Mouse (Mus musculus) forebrain, embryonic 14.5 days (tissue): ENCODE results near the gene Kazn. TPM values are rescaled to one million over a fixed set of nuclear protein-coding genes. Genes with fewer than 3 reads are reported as not detected.

Source experiments
- ATAC-seq: fragments of 200-750 bp; cut with Nextera tagmentation; 2 replicates; pipeline ENCODE4 v1.8.0; 2017; ENCODE audit warnings: mild to moderate bottlenecking, moderate library complexity
- DNase-seq: peaks from one replicate; pipeline ENCODE4 v3.0.0-alpha.2; 2015; ENCODE audit warnings: low spot score
- H3K27ac ChIP-seq: fragments of 300-500 bp; sonication (generic); 2 replicates; pipeline ENCODE4 v1.5.1; 2014; ENCODE audit warnings: low read depth, mild to moderate bottlenecking, control low read depth, low read length, moderate library complexity
- H3K27me3 ChIP-seq: fragments of 300-500 bp; sonication (generic); replicated peaks from 2 replicates; pipeline ENCODE4 v1.6.1; 2014; ENCODE audit warnings: low read length, control low read depth, mixed read lengths; ENCODE audit not compliant: control insufficient read depth, insufficient read depth
- H3K36me3 ChIP-seq: fragments of 300-500 bp; sonication (generic); 2 replicates; pipeline ENCODE4 v1.6.1; 2014; ENCODE audit warnings: low read length, control low read depth; ENCODE audit not compliant: control insufficient read depth, insufficient read depth
- H3K4me1 ChIP-seq: fragments of 300-500 bp; sonication (generic); 2 replicates; pipeline ENCODE4 v1.6.1; 2014; ENCODE audit warnings: antibody characterized with exemption, low read length, control low read depth; ENCODE audit not compliant: control insufficient read depth, insufficient read depth
- H3K4me2 ChIP-seq: fragments of 300-500 bp; sonication (generic); 2 replicates; pipeline ENCODE4 v1.6.1; 2014; ENCODE audit warnings: mild to moderate bottlenecking, control low read depth, low read length
- H3K4me3 ChIP-seq: fragments of 300-500 bp; sonication (generic); 2 replicates; pipeline ENCODE4 v1.5.1; 2014; ENCODE audit warnings: low read depth, low read length, control low read depth
- H3K9ac ChIP-seq: fragments of 300-500 bp; sonication (generic); 2 replicates; pipeline ENCODE4 v1.6.1; 2014; ENCODE audit warnings: mild to moderate bottlenecking, low read length, control low read depth, moderate library complexity
- H3K9me3 ChIP-seq: fragments of 300-500 bp; sonication (generic); replicated peaks from 2 replicates; pipeline ENCODE4 v1.6.1; 2016; ENCODE audit warnings: low read length, control low read depth, mixed read lengths; ENCODE audit not compliant: control insufficient read depth
- WGBS: fragments of 180-500 bp; shearing (Covaris S2); extraction: QIAGEN DNeasy Blood & Tissue Kit; methylation state at CpG from one replicate; pipeline ENCODE4 v1.1.7; 2014; 5-methylcytosine and 5-hydroxymethylcytosine counted together
- polyA plus RNA-seq: library from polyadenylated mRNA; unstranded; fragments of >200 nt; fragmentation: Nextera tagmentation; extraction: Ambion mirVana; gene quantifications from 2 replicates; pipeline ENCODE4 v1.2.1, GENCODE M21; 2014

The Kazn gene
- polyA plus RNA-seq, 1 experiment from 2014 or later = 11.5 TPM

DNA sequence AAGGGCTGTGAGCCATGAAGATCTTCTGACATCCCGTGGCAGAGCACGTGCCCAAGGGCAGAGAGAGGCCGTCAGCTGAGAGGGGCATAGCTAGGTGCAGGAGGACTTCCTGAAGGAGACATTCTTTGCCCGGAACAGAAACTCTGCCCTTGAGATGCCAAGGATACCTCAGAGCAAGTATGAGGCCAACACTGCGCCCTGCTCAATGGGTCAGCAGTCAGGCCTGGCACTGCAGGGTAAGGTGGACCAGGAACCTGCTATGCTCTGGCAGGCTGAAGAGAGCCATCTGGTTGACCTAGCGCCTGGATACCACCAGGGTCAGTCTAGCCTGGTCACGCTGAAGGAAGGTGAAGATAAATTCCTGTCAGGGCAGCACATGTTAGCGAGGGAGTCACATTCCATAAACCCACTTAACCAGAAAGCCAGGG lies 46.0 kb downstream of the Kazn start:
- Histone ChIP-seq H3K36me3 (no peaks in the 10 kb centered on the region), H3K4me1 (0 out of 2 replicates have a peak, but pooled peaks cover 3% of the 10 kb centered on the region), H3K4me3 (no peak overlapping the region), H3K9ac (no peak overlapping the region), H3K27ac (no peak overlapping the region), H3K4me2 (no peak overlapping the region), H3K27me3 (no peaks in the 10 kb centered on the region), H3K9me3 (no peaks in the 10 kb centered on the region)
- DNase-seq = no peak
- ATAC-seq = no peak
- 92% methylated on average over 8 of the region's 8 CpGs for WGBS

DNA sequence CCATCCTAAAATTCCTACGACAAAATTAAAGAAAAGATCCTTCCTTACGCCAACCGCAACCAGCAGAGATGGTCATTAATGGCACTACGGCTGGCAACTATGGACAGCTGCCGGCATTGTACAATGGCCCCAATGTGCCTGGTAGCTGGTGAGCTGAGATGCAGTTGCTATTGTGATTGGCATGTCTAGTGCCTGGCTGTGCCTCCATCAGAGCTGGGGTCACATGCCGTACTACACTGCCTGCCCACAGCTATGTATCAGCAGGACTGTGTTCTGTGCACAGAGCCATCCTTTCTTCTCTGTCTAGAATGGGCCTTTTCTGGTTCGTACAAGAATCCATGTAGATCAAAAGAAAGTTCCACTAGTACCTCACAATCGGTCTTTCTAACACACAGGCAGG lies 49.2 kb downstream of the Kazn start:
- H3K9ac ChIP-seq = no peak overlapping the region
- no peak for DNase-seq
- 0 out of 2 replicates have a peak, but pooled peaks cover 5% of the 10 kb centered on the region for H3K4me1 ChIP-seq
- no peaks in the 10 kb centered on the region for H3K36me3 ChIP-seq
- H3K4me2 ChIP-seq = no peak overlapping the region
- H3K9me3 ChIP-seq = no peaks in the 10 kb centered on the region
- 82% methylated on average over 8 of the region's 8 CpGs for WGBS
- H3K27me3 ChIP-seq = no peaks in the 10 kb centered on the region
- no peak for ATAC-seq
- no peak overlapping the region for H3K4me3 ChIP-seq
- H3K27ac ChIP-seq = no peak overlapping the region

DNA sequence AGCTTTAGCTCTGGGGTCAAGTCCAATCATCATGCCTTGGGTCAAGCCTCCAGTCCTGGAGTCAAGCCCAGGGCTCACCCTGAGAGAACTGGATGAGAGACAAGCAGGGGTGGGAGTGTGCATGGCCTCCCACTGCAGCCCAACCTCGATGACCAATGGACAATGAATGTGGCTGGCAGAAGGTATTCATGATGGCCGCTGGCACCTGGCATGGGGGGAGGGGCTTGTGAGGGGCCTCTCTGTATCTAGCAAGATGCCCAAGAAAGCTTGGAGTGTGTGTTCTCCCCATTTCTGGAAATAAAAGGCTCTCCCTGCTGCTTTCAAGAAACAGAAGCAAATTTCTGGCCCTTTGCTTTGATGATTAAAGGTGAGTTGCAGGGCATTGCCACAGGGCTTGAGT lies 50.7 kb downstream of the Kazn start:
- H3K4me3 ChIP-seq = no peak overlapping the region
- H3K4me2 ChIP-seq = no peak overlapping the region
- no peak overlapping the region for H3K27ac ChIP-seq
- H3K4me1 ChIP-seq = 0 out of 2 replicates have a peak, but pooled peaks cover 5% of the 10 kb centered on the region
- WGBS = 72% methylated on average over 2 of the region's 2 CpGs
- no peak overlapping the region for H3K9ac ChIP-seq
- no peaks in the 10 kb centered on the region for H3K27me3 ChIP-seq
- ATAC-seq (no peak), DNase-seq (no peak)
- H3K36me3 ChIP-seq = no peaks in the 10 kb centered on the region
- no peaks in the 10 kb centered on the region for H3K9me3 ChIP-seq

DNA sequence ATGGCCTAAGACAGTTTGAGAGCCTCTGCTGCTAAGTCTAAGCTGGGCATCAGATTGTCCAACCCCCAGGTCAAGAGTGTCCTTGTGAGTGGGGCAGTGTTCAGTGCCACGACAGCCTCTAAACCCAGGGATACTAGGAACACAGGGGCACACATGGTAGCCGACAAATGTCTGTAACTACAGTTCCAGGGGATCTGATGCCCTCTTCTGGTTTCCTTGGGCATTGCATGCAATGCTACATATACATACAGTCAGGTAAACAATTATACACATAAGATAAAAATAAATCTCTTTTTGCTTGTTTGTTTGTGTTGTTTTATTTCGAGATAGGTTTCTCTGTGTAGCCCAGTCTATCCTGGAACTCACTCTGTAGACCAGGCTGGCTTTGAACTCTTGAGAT lies 53.0 kb downstream of the Kazn start:
- 0 out of 2 replicates have a peak, but pooled peaks cover 7% of the 10 kb centered on the region for H3K4me1 ChIP-seq
- H3K4me3 ChIP-seq = no peak overlapping the region
- H3K27ac ChIP-seq = no peak overlapping the region
- WGBS = 96% methylated on average over 3 of the region's 3 CpGs
- DNase-seq = no peak
- no peaks in the 10 kb centered on the region for H3K27me3 ChIP-seq
- H3K9ac ChIP-seq = no peak overlapping the region
- no peak for ATAC-seq
- no peaks in the 10 kb centered on the region for H3K36me3 ChIP-seq
- H3K4me2 ChIP-seq = no peak overlapping the region
- no peaks in the 10 kb centered on the region for H3K9me3 ChIP-seq

DNA sequence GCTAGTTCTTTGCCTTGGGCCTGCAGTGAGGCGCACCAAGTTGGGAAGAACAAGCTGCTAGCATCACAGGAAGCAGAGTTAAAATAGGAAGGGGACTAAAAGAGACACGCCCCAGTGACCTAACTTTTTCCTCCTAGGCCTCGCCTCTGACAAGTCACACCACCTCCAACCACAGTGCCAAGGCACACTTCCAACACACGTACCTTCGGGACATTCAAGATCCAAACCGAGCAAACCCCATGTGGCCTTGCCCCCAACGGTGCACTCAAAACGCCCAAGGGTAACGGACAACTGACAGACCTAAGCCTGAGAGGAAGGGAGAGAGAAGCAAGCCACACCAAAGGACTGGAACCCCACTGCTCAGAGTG lies 53.7 kb downstream of the Kazn start:
- Histone ChIP-seq H3K4me3 (no peak overlapping the region), H3K9me3 (no peaks in the 10 kb centered on the region), H3K9ac (no peak overlapping the region), H3K4me2 (no peak overlapping the region), H3K4me1 (peaks cover 10% of the 10 kb centered on the region), H3K36me3 (no peaks in the 10 kb centered on the region), H3K27me3 (no peaks in the 10 kb centered on the region), H3K27ac (no peak overlapping the region)
- WGBS = 91% methylated on average over 9 of the region's 9 CpGs
- DNase-seq (no peak), ATAC-seq (no peak)

DNA sequence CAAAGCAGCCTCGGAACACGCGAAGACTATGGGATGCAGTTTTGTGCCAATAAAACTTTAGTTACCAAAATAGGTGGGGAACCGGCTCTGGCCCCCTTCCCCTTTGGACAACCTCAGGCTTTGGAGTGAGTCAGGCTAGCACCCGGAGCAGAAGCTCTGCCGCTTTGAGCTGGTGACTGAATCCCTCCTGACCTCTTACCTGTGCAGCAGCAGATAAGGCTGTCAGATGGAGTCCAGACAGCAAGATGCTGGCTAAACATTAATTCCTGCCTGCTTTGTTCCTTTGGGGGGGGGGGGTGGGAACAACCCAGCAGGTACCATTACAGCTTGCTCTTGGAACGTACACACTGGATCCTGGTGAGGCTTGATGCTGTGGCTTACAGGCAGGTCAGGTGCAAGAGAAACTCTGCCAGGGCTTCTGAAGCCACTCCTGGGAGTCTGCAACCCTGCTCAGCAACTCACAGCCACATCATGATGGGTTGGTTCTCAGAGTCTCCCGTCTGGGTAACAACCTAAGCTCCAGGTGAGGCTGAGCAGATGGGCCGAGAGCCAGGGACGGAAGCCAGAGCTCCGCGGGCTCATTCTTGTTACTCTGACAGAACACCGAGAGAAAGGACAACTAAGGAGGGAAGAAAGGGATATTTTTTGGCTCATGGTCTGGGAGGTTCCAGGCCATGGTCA lies 54.2 kb downstream of the Kazn start:
- no peak overlapping the region for H3K4me2 ChIP-seq
- H3K9me3 ChIP-seq = no peaks in the 10 kb centered on the region
- peaks cover 11% of the 10 kb centered on the region for H3K4me1 ChIP-seq
- DNase-seq (no peak), ATAC-seq (no peak)
- no peaks in the 10 kb centered on the region for H3K36me3 ChIP-seq
- H3K9ac ChIP-seq = no peak overlapping the region
- H3K27me3 ChIP-seq = no peaks in the 10 kb centered on the region
- 93% methylated on average over 13 of the region's 13 CpGs for WGBS
- H3K27ac ChIP-seq = no peak overlapping the region
- no peak overlapping the region for H3K4me3 ChIP-seq

DNA sequence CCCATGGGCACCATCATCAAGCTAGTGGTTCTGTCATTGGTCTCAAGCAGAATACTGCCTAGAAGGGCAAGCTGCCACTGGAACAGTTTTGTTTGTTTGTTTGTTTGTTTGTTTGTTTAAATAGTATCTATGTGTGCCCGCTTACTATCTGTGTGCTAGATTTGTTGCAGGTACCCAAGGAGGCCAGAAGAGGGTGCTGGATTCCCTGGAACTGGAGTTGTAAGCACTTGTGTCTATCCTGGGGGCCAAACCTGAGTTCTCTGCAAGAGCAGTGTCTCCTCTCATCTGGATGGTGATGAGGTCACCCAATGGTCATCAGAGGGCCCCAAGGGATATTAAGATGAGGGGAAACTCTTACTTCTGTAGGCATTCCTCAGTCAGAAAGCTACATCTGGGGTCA lies 55.6 kb downstream of the Kazn start:
- H3K9ac ChIP-seq = no peak overlapping the region
- no peak overlapping the region for H3K4me2 ChIP-seq
- no peak overlapping the region for H3K27ac ChIP-seq
- no peaks in the 10 kb centered on the region for H3K36me3 ChIP-seq
- no peak for DNase-seq
- no peaks in the 10 kb centered on the region for H3K27me3 ChIP-seq
- WGBS = 85% methylated on average over 1 of the region's 1 CpGs
- peaks cover 16% of the 10 kb centered on the region for H3K4me1 ChIP-seq
- H3K9me3 ChIP-seq = no peaks in the 10 kb centered on the region
- no peak for ATAC-seq
- no peak overlapping the region for H3K4me3 ChIP-seq

DNA sequence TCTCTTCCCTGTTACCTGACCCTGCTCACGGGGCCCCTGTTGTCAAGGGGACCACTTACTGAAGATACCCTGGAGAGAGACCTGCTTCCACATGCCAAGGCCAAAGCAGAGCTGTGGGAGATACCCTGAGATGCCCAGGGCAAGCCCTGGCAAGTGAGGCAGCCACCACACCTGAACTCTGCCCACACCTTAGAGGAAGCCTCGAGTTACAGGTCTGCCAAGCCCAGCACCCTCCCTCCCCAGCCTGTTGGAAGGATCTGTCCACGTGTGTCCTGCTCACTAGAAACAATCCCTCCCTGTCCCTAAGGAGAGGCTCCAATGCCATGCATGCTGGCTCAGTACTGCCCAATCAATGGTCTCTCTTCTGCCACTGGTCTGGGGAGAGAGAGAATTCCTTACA lies 56.2 kb downstream of the Kazn start:
- 64% methylated on average over 3 of the region's 3 CpGs for WGBS
- ATAC-seq = no peak

DNA sequence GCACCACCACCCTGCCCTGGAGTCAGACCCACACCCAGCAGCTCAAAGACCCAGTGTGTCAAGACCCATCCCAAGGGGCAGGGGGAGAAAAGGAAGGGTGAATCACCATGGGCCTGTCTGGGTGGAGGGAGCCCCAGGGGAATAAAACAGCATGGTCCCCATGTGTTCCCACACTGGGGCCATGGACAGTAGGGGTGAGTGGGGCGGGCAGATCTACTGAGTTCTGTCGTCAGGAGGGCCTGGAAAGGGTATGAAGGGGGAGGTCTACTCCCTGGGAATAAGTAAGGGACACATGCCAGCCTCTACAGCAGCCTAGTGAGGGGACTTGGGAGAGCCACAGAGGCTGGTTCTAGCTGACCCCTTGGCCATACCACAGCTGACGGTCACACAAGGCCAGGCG lies 57.6 kb downstream of the Kazn start:
- Histone ChIP-seq H3K9ac (no peak overlapping the region), H3K27me3 (no peaks in the 10 kb centered on the region), H3K4me1 (peaks cover 12% of the 10 kb centered on the region), H3K4me3 (no peak overlapping the region), H3K27ac (no peak overlapping the region), H3K9me3 (no peaks in the 10 kb centered on the region), H3K36me3 (no peaks in the 10 kb centered on the region), H3K4me2 (no peak overlapping the region)
- no peak for ATAC-seq
- no peak for DNase-seq
- 78% methylated on average over 4 of the region's 4 CpGs for WGBS

More for the DNA sequence above, 56.2 kb downstream of the Kazn start:
- Histone ChIP-seq H3K27me3 (no peaks in the 10 kb centered on the region), H3K4me2 (no peak overlapping the region), H3K27ac (no peak overlapping the region), H3K9ac (no peak overlapping the region), H3K36me3 (no peaks in the 10 kb centered on the region), H3K4me3 (no peak overlapping the region), H3K9me3 (no peaks in the 10 kb centered on the region), H3K4me1 (peaks cover 14% of the 10 kb centered on the region)
- DNase-seq = no peak
